Mouse (Mus musculus): Measurements from ENCODE around the gene Ush1g. TPM values are rescaled to one million over a fixed set of nuclear protein-coding genes. Genes with fewer than 3 reads are reported as not detected.

Ush1g gene
- total and polyA plus RNA-seq, 2 experiments from 2014 or later: 0.13 to 0.37 TPM

GRCm38 (mm10) chr11:115348681-115349248 is 26.9 kb upstream of the Ush1g start:
- H3K4me3 ChIP-seq (ENCODE audit: low read length): no peak overlapping the region
- no peaks in the 10 kb centered on the region for H3K9me3 ChIP-seq (ENCODE audit: low read length)
- H3K9ac ChIP-seq (replicated peaks; ENCODE audit: low read length): no peak overlapping the region
- no peak overlapping the region for H3K4me2 ChIP-seq (ENCODE audit: low read depth, low read length)
- 62% methylated on average over 17 of the region's 17 CpGs for WGBS
- no peaks in the 10 kb centered on the region for H3K27me3 ChIP-seq (ENCODE audit: insufficient read depth, low read length)
- DNase-seq (ENCODE audit: low spot score) (no peak), ATAC-seq (no peak)
- no peaks in the 10 kb centered on the region for H3K4me1 ChIP-seq (ENCODE audit: insufficient read depth, low read length)
- H3K36me3 ChIP-seq (ENCODE audit: insufficient read depth, low read length): peaks cover 28% of the 10 kb centered on the region
- no peak for TF ChIP-seq CTCF (IDR thresholded peaks at IDR 0.05; ENCODE audit: low read depth)
- no peak overlapping the region for H3K27ac ChIP-seq

DNA sequence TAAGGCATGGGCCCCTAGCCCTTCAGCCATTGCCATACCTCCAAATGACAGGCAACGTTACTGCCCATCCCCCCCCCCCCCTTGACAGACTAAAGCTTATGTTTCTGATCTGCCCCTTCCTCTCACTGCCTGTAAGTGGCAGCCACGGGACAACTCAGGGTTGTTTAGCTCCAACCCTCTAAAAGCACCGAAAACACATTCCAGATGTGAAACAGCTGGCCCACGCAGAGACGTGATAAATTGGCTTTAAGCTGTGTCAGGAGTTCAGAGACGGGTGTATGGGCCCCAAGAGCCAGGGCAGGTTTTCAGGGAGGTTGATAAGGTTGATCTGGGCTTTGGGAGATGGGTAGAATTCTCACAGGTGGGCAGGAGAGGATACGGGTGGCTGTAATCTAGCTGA is 23.7 kb upstream of the Ush1g start:
- Histone ChIP-seq H3K4me3 (ENCODE audit: low read length) (no peak overlapping the region), H3K4me1 (ENCODE audit: insufficient read depth, low read length) (no peaks in the 10 kb centered on the region), H3K4me2 (ENCODE audit: low read depth, low read length) (no peak overlapping the region), H3K27me3 (ENCODE audit: insufficient read depth, low read length) (no peaks in the 10 kb centered on the region), H3K27ac (no peak overlapping the region), H3K9ac (replicated peaks; ENCODE audit: low read length) (no peak overlapping the region), H3K9me3 (ENCODE audit: low read length) (no peaks in the 10 kb centered on the region), H3K36me3 (ENCODE audit: insufficient read depth, low read length) (peaks cover 8% of the 10 kb centered on the region; the same call in 1 of the 2 replicates)
- WGBS: 52% methylated on average over 7 of the region's 7 CpGs
- ATAC-seq (no peak), DNase-seq (ENCODE audit: low spot score) (no peak)
- no peak for TF ChIP-seq CTCF (IDR thresholded peaks at IDR 0.05; ENCODE audit: low read depth)

DNA sequence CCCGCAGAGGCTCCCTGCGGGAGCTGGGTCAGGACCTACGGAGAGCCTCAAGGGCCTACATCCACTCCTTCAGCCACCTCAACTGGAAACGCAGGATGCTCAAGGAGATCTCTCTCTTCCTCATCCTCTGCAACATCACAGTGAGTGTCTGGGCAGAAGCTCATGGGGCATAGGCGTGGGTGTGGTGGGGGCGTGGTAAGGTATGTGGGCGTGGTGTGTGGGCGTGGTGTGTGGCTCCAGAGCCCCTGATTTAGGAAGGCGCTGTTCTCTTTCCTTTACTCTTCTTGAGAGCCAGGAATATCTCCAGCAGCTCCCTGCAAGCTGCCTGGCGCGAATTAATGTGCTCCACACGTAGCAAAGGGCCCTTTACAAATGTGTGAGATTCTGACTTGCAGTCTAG is 23.1 kb upstream of the Ush1g start:
- H3K9me3 ChIP-seq (ENCODE audit: low read length): no peaks in the 10 kb centered on the region
- no peak for TF ChIP-seq CTCF (IDR thresholded peaks at IDR 0.05; ENCODE audit: low read depth)
- no peak overlapping the region for H3K9ac ChIP-seq (replicated peaks; ENCODE audit: low read length)
- no peaks in the 10 kb centered on the region for H3K27me3 ChIP-seq (ENCODE audit: insufficient read depth, low read length)
- DNase-seq (ENCODE audit: low spot score) (no peak), ATAC-seq (no peak)
- no peak overlapping the region for H3K4me3 ChIP-seq (ENCODE audit: low read length)
- H3K36me3 ChIP-seq (ENCODE audit: insufficient read depth, low read length): peaks cover 6% of the 10 kb centered on the region; the same call in 1 of the 2 replicates
- H3K4me2 ChIP-seq (ENCODE audit: low read depth, low read length): no peak overlapping the region
- WGBS: 18% methylated on average over 12 of the region's 12 CpGs
- H3K27ac ChIP-seq: no peak overlapping the region
- H3K4me1 ChIP-seq (ENCODE audit: insufficient read depth, low read length): no peaks in the 10 kb centered on the region

GRCm38 (mm10) chr11:115341866-115342265 is 20.0 kb upstream of the Ush1g start:
- ATAC-seq: no peak
- H3K27ac ChIP-seq: no peak overlapping the region
- 71% methylated on average over 6 of the region's 6 CpGs for whole genome bisulfite sequencing
- H3K9ac ChIP-seq (replicated peaks; ENCODE audit: low read length): no peak overlapping the region
- no peaks in the 10 kb centered on the region for H3K4me1 ChIP-seq (ENCODE audit: insufficient read depth, low read length)
- H3K4me3 ChIP-seq (ENCODE audit: low read length): no peak overlapping the region
- DNase-seq (ENCODE audit: low spot score): no peak
- H3K9me3 ChIP-seq (ENCODE audit: low read length): no peaks in the 10 kb centered on the region
- H3K27me3 ChIP-seq (ENCODE audit: insufficient read depth, low read length): no peaks in the 10 kb centered on the region
- no peak overlapping the region for H3K4me2 ChIP-seq (ENCODE audit: low read depth, low read length)
- no peaks in the 10 kb centered on the region for H3K36me3 ChIP-seq (ENCODE audit: insufficient read depth, low read length)
- TF ChIP-seq CTCF (IDR thresholded peaks at IDR 0.05; ENCODE audit: low read depth): no peak

GRCm38 (mm10) chr11:115341246-115341645 is 19.4 kb upstream of the Ush1g start:
- TF ChIP-seq CTCF (IDR thresholded peaks at IDR 0.05; ENCODE audit: low read depth): no peak
- Histone ChIP-seq H3K4me2 (ENCODE audit: low read depth, low read length) (no peak overlapping the region), H3K4me3 (ENCODE audit: low read length) (no peak overlapping the region), H3K9ac (replicated peaks; ENCODE audit: low read length) (no peak overlapping the region), H3K4me1 (ENCODE audit: insufficient read depth, low read length) (no peaks in the 10 kb centered on the region), H3K36me3 (ENCODE audit: insufficient read depth, low read length) (no peaks in the 10 kb centered on the region), H3K27me3 (ENCODE audit: insufficient read depth, low read length) (0 out of 2 replicates have a peak, but pooled peaks cover 1% of the 10 kb centered on the region), H3K27ac (no peak overlapping the region), H3K9me3 (ENCODE audit: low read length) (no peaks in the 10 kb centered on the region)
- no peak for DNase-seq (ENCODE audit: low spot score)
- no peak for ATAC-seq
- 65% methylated on average over 2 of the region's 2 CpGs for WGBS

GRCm38 (mm10) chr11:115337826-115338225 is 16.0 kb upstream of the Ush1g start:
- WGBS: 83% methylated on average over 1 of the region's 1 CpGs
- H3K36me3 ChIP-seq (ENCODE audit: insufficient read depth, low read length): no peaks in the 10 kb centered on the region
- DNase-seq (ENCODE audit: low spot score) (no peak), ATAC-seq (no peak)
- H3K9ac ChIP-seq (replicated peaks; ENCODE audit: low read length): no peak overlapping the region
- no peak overlapping the region for H3K27ac ChIP-seq
- peaks cover 12% of the 10 kb centered on the region; the same call in 1 of the 2 replicates for H3K27me3 ChIP-seq (ENCODE audit: insufficient read depth, low read length)
- H3K9me3 ChIP-seq (ENCODE audit: low read length): no peaks in the 10 kb centered on the region
- no peak overlapping the region for H3K4me2 ChIP-seq (ENCODE audit: low read depth, low read length)
- TF ChIP-seq CTCF (IDR thresholded peaks at IDR 0.05; ENCODE audit: low read depth): no peak
- no peak overlapping the region for H3K4me3 ChIP-seq (ENCODE audit: low read length)
- H3K4me1 ChIP-seq (ENCODE audit: insufficient read depth, low read length): no peaks in the 10 kb centered on the region

GRCm38 (mm10) chr11:115337350-115337749 is 15.5 kb upstream of the Ush1g start:
- no peak overlapping the region for H3K27ac ChIP-seq
- no peaks in the 10 kb centered on the region for H3K9me3 ChIP-seq (ENCODE audit: low read length)
- no peak for ATAC-seq
- H3K4me3 ChIP-seq (ENCODE audit: low read length): no peak overlapping the region
- DNase-seq (ENCODE audit: low spot score): no peak
- no peak for TF ChIP-seq CTCF (IDR thresholded peaks at IDR 0.05; ENCODE audit: low read depth)
- H3K36me3 ChIP-seq (ENCODE audit: insufficient read depth, low read length): no peaks in the 10 kb centered on the region
- no peaks in the 10 kb centered on the region for H3K4me1 ChIP-seq (ENCODE audit: insufficient read depth, low read length)
- H3K4me2 ChIP-seq (ENCODE audit: low read depth, low read length): no peak overlapping the region
- no peak overlapping the region for H3K9ac ChIP-seq (replicated peaks; ENCODE audit: low read length)
- 65% methylated on average over 3 of the region's 3 CpGs for WGBS
- peaks cover 12% of the 10 kb centered on the region; the same call in 1 of the 2 replicates for H3K27me3 ChIP-seq (ENCODE audit: insufficient read depth, low read length)
